Mouse (Mus musculus) neural tube, embryonic 13.5 days (tissue): ENCODE results near the gene Iqcf5. TPM values are rescaled to one million over a fixed set of nuclear protein-coding genes. Genes with fewer than 3 reads are reported as not detected.

Experiments
- ATAC-seq: fragments of 200-750 bp; cut with Nextera tagmentation; 2 replicates; pipeline ENCODE4 v1.8.0; 2017; ENCODE audit warnings: low read depth, mild to moderate bottlenecking, moderate TSS enrichment, moderate library complexity
- H3K27ac ChIP-seq: fragments of 300-500 bp; sonication (generic); replicated peaks from 2 replicates; pipeline ENCODE4 v1.5.1; 2015; ENCODE audit warnings: moderate library complexity, mild to moderate bottlenecking, inconsistent platforms
- H3K27me3 ChIP-seq: fragments of 300-500 bp; sonication (generic); 2 replicates; pipeline ENCODE4 v1.6.1; 2015; ENCODE audit warnings: mild to moderate bottlenecking, inconsistent platforms
- H3K36me3 ChIP-seq: fragments of 300-500 bp; sonication (generic); 2 replicates; pipeline ENCODE4 v1.6.1; 2015; ENCODE audit warnings: mild to moderate bottlenecking, inconsistent platforms
- H3K4me1 ChIP-seq: fragments of 300-500 bp; sonication (generic); replicated peaks from 2 replicates; pipeline ENCODE4 v1.6.1; 2015; ENCODE audit warnings: inconsistent platforms
- H3K4me2 ChIP-seq: fragments of 300-500 bp; sonication (generic); 2 replicates; pipeline ENCODE4 v1.6.1; 2015; ENCODE audit warnings: inconsistent platforms, mild to moderate bottlenecking, moderate library complexity
- H3K4me3 ChIP-seq: fragments of 300-500 bp; sonication (generic); 2 replicates; pipeline ENCODE4 v1.5.1; 2015; ENCODE audit warnings: mild to moderate bottlenecking, inconsistent platforms
- H3K9ac ChIP-seq: fragments of 300-500 bp; sonication (generic); 2 replicates; pipeline ENCODE4 v1.6.1; 2015; ENCODE audit warnings: moderate library complexity, mild to moderate bottlenecking, inconsistent platforms
- H3K9me3 ChIP-seq: fragments of 300-500 bp; sonication (generic); 2 replicates; pipeline ENCODE4 v1.6.1; 2016; ENCODE audit warnings: inconsistent platforms
- WGBS: fragments of 180-500 bp; shearing (Covaris S2); methylation state at CpG from one replicate; pipeline ENCODE4 v1.1.7; 2015; 5-methylcytosine and 5-hydroxymethylcytosine counted together
- polyA plus RNA-seq: library from polyadenylated mRNA; unstranded; fragments of >200 nt; fragmentation: Nextera tagmentation; extraction: Ambion mirVana; gene quantifications from 2 replicates; pipeline ENCODE4 v1.2.1, GENCODE M21; 2015

Gene Iqcf5
- polyA plus RNA-seq, 1 experiment from 2014 or later = not detected

DNA sequence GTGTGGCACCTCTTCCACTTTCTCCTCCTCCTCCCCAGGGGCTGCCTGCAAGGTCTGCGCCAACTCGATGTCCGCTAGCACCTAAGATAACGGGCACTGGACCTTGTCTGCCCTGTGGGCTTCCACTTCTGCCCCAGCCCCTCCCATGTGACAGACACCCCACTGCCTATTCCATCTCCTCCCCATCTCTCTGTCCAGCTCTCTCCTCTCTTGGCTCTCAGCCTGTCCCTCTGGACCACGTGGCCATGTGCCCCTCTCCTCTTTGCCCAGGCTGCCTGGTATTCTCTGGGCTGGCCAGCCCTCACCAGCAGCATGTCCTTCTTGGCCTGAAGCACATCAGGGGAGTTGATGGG lies 40.6 kb upstream of the Iqcf5 start:
- Histone ChIP-seq H3K4me3 (no peak overlapping the region), H3K4me1 (peaks cover 42% of the 10 kb centered on the region), H3K27me3 (no peaks in the 10 kb centered on the region), H3K4me2 (no peak overlapping the region), H3K9me3 (no peaks in the 10 kb centered on the region), H3K9ac (no peak overlapping the region), H3K27ac (no peak overlapping the region), H3K36me3 (no peaks in the 10 kb centered on the region)
- WGBS = 78% methylated on average over 5 of the region's 5 CpGs
- no peak for ATAC-seq

DNA sequence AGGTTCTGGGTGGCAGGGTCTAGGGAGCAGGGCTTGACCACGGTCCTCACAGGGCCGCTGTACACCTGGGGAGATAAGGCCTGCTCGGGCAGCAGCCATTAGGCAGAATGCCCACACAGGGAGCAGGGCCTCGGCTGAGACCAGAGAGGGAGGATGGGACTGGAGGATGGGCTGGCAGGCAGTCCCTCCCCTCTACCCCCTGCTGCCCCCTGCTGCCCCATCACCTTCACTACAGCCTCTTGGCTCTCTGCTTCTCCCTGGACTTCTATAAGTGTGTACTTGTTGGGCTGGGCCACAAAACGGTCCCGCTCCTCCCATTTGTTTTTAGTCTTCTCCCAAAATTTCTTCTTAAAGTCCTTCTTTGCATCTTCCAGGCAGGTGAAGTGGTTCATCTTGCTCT lies 39.9 kb upstream of the Iqcf5 start:
- Histone ChIP-seq H3K9me3 (no peaks in the 10 kb centered on the region), H3K4me3 (no peak overlapping the region), H3K36me3 (peaks cover 2% of the 10 kb centered on the region; the same call in 1 of the 2 replicates), H3K27ac (no peak overlapping the region), H3K4me2 (0 out of 2 replicates have a peak overlapping the region, but pooled peaks have one; percentile 13), H3K9ac (peak overlapping the region; percentile 49; the same call in 1 of the 2 replicates), H3K27me3 (no peaks in the 10 kb centered on the region), H3K4me1 (peaks cover 46% of the 10 kb centered on the region)
- no peak for ATAC-seq
- WGBS = 8% methylated on average over 6 of the region's 6 CpGs

- peak overlapping the region; percentile 49; the same call in 1 of the 2 replicates for H3K9ac ChIP-seq
- 65% methylated on average over 7 of the region's 7 CpGs for WGBS
- H3K4me2 ChIP-seq = no peak overlapping the region
- H3K4me1 ChIP-seq = peaks cover 46% of the 10 kb centered on the region
- ATAC-seq = no peak
- H3K27ac ChIP-seq = no peak overlapping the region
- no peak overlapping the region for H3K4me3 ChIP-seq
- no peaks in the 10 kb centered on the region for H3K9me3 ChIP-seq
- H3K36me3 ChIP-seq = peaks cover 5% of the 10 kb centered on the region; the same call in 1 of the 2 replicates
- H3K27me3 ChIP-seq = no peaks in the 10 kb centered on the region
Observed at GRCm38 (mm10) chr9:106475046-106475445, 39.3 kb upstream of the Iqcf5 start.

GRCm38 (mm10) chr9:106475663-106476001 lies 38.7 kb upstream of the Iqcf5 start, which contains the start of gene Rrp9:
Rrp9 (plus strand) TSS chr9:106475963.
- ATAC-seq = no peak
- 0 out of 2 replicates have a peak within 1 kb of the TSS, but pooled peaks have one; percentile 0 for H3K4me3 ChIP-seq
- H3K4me2 ChIP-seq = peak within 1 kb of the TSS; percentile 26
- peaks cover 8% of the 10 kb centered on the region for H3K36me3 ChIP-seq
- H3K9ac ChIP-seq = peak within 1 kb of the TSS; percentile 49
- peaks cover 46% of the 10 kb centered on the region for H3K4me1 ChIP-seq
- no peaks in the 10 kb centered on the region for H3K9me3 ChIP-seq
- H3K27me3 ChIP-seq = no peaks in the 10 kb centered on the region
- WGBS = 91% methylated on average over 10 of the region's 10 CpGs
- peak within 1 kb of the TSS; percentile 18; the same call in 1 of the 2 replicates for H3K27ac ChIP-seq

DNA sequence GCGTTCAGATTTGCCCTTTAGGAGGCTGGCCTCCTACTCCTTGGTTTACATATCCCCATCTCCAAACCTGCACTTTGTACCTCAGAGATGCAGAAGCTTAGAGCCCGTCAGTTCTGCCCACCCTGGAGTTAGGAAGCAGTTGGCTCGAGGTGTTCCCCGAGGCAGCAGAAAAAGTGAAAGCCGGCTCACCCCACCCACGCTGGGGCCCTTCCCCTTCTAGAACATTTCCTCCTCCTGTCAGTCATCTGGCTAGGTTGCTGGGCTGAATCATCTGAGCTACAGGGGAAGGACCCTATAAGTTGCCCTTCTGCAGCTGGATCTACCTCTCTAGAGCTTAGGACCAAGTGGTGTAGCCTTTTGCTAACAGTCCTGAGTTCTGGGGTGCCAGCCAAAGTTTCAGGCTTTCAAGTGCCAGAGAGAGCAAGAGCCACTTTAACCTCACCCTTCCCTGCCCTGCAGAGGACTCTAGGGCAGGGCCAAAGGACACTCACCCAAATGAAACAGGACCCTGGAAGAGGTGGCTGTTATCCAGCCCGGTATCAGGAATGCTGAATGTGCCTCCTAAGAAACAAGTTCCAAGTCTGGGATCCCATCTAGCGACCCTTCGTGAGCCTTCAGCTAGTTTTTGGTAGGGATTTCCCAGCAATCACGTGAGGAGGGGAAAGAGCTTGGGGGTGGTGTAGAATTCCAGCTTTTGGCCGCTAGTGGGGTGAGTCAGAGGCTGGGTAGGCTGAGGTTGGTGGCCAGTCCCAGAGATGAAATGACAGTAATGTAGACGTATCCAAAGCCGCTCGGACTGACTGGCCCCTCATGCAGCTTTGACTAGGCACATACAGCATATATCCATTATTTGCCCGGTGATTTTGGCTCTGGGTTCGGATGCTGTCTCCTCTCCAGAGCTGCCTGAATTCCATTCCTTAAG lies 38.1 kb upstream of the Iqcf5 start:
- peaks cover 14% of the 10 kb centered on the region for H3K36me3 ChIP-seq
- 37% methylated on average over 16 of the region's 16 CpGs for WGBS
- no peaks in the 10 kb centered on the region for H3K9me3 ChIP-seq
- no peaks in the 10 kb centered on the region for H3K27me3 ChIP-seq
- H3K4me1 ChIP-seq = peaks cover 46% of the 10 kb centered on the region
- H3K27ac ChIP-seq = peak overlapping the region; percentile 18; the same call in 1 of the 2 replicates
- H3K4me3 ChIP-seq = 0 out of 2 replicates have a peak overlapping the region, but pooled peaks have one; percentile 0
- ATAC-seq = peak; percentile 46
- peak overlapping the region; percentile 26 for H3K4me2 ChIP-seq
- peak overlapping the region; percentile 28 for H3K9ac ChIP-seq

- no peaks in the 10 kb centered on the region for H3K27me3 ChIP-seq
- peaks cover 41% of the 10 kb centered on the region for H3K4me1 ChIP-seq
- peak within 1 kb of the TSS; percentile 67 for H3K4me3 ChIP-seq
- WGBS = 0% methylated on average over 41 of the region's 41 CpGs
- peak within 1 kb of the TSS; percentile 79 for H3K9ac ChIP-seq
- ATAC-seq = peak; percentile 98
- H3K36me3 ChIP-seq = peaks cover 20% of the 10 kb centered on the region
- peak within 1 kb of the TSS; percentile 18; the same call in 1 of the 2 replicates for H3K27ac ChIP-seq
- H3K9me3 ChIP-seq = no peaks in the 10 kb centered on the region
- H3K4me2 ChIP-seq = peak within 1 kb of the TSS; percentile 99
Observed at GRCm38 (mm10) chr9:106476924-106477484, 37.4 kb upstream of the Iqcf5 start, which contains the start of gene Parp3. Parp3 (minus strand) TSS chr9:106476949.

DNA sequence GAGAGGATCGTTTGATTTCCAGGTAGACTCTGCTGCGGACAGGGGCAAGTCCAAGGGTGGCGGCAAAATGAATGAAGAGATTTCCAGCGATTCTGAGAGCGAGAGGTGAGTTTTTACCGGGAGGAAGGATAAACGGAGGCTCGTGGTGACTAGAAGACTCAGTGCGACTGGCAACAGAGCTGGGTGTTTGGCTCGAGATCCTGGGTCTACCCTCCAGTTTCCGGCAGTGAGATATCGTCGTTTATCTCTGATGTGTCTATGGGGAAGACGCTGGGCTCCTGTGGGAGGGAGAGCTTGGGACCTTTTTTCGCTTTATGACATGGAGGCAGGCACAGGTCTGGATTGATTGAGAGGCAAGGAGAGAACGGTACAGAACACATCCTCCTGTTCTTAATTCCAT lies 36.7 kb upstream of the Iqcf5 start:
- H3K4me2 ChIP-seq = peak overlapping the region; percentile 99
- peak overlapping the region; percentile 67 for H3K4me3 ChIP-seq
- peaks cover 38% of the 10 kb centered on the region for H3K4me1 ChIP-seq
- no peaks in the 10 kb centered on the region for H3K9me3 ChIP-seq
- no peaks in the 10 kb centered on the region for H3K27me3 ChIP-seq
- peaks cover 23% of the 10 kb centered on the region for H3K36me3 ChIP-seq
- WGBS = 5% methylated on average over 16 of the region's 16 CpGs
- peak overlapping the region; percentile 79 for H3K9ac ChIP-seq
- no peak for ATAC-seq
- H3K27ac ChIP-seq = no peak overlapping the region

DNA sequence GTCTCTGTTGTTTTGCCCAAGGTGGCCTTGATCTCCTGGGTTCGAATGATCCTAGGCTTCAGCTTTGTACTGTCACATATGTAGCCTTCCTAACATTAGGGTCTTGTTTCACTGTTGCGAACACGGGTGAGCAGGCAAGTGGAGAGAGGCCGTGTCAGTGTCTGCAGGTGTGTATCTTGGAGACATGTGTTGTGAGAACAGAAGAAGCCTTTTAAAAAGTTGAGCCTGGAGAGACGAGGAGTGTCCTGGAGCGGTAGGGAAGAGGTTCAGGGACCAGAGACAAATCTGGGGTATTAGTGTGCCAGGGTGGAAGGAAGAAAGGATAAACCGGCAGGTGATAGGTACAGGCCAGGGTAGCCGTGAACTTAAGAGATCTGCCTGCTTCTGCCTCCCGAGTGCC lies 36.3 kb upstream of the Iqcf5 start:
- Histone ChIP-seq H3K4me1 (peaks cover 38% of the 10 kb centered on the region), H3K9me3 (no peaks in the 10 kb centered on the region), H3K4me2 (peak overlapping the region; percentile 99), H3K9ac (peak overlapping the region; percentile 79), H3K4me3 (peak overlapping the region; percentile 67), H3K36me3 (peaks cover 27% of the 10 kb centered on the region), H3K27ac (no peak overlapping the region), H3K27me3 (no peaks in the 10 kb centered on the region)
- ATAC-seq = no peak
- 84% methylated on average over 9 of the region's 9 CpGs for WGBS

DNA sequence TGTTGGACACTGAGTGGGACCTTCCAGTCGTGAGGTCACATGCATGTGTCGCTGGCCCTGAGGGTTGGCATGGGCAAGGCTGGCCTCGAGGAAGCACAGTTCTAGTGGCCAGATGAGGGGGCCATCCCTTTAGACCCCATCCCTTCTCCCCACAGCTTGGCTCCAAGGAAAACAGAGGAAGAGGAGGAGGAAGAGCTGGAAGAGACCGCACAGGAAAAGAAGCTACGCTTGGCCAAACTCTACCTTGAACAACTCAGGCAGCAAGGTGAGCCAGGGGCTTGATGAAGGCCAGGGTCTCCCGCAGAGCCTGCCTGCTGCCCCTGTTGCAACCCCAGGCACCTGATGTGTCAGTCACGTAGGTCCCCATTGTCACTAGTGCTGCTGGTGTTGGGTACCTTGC lies 33.8 kb upstream of the Iqcf5 start:
- H3K27me3 ChIP-seq = no peaks in the 10 kb centered on the region
- WGBS = 95% methylated on average over 7 of the region's 7 CpGs
- ATAC-seq = no peak

DNA sequence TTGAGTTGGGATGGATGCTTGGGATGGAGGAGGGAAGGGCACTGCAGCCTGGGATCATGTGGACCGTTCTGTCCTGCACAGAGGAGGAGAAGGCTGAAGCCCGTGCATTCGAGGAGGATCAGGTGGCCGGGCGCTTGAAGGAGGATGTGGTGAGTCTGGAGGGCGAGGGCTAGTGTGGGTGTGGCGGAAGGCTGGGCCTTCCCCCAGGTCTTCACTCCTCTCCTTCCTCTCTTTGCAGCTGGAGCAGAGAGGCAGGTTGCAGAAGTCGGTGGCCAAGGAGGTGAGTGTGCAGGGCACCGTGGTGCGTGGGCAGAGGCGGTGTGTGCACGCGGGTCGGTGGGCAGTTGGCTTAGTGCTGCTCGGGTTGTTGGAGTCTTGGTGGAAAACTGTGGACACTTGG lies 33.3 kb upstream of the Iqcf5 start:
- H3K9ac ChIP-seq = no peak overlapping the region
- H3K4me1 ChIP-seq = peaks cover 25% of the 10 kb centered on the region
- no peaks in the 10 kb centered on the region for H3K27me3 ChIP-seq
- no peak overlapping the region for H3K27ac ChIP-seq
- peaks cover 57% of the 10 kb centered on the region for H3K36me3 ChIP-seq
- H3K4me2 ChIP-seq = no peak overlapping the region
- H3K9me3 ChIP-seq = no peaks in the 10 kb centered on the region
- ATAC-seq = no peak
- no peak overlapping the region for H3K4me3 ChIP-seq
- whole genome bisulfite sequencing = 97% methylated on average over 15 of the region's 15 CpGs

More for the DNA sequence above, 33.8 kb upstream of the Iqcf5 start:
- no peak overlapping the region for H3K4me2 ChIP-seq
- H3K4me1 ChIP-seq = peaks cover 28% of the 10 kb centered on the region
- H3K4me3 ChIP-seq = no peak overlapping the region
- H3K36me3 ChIP-seq = peaks cover 52% of the 10 kb centered on the region
- H3K9ac ChIP-seq = no peak overlapping the region
- no peaks in the 10 kb centered on the region for H3K9me3 ChIP-seq
- H3K27ac ChIP-seq = no peak overlapping the region

GRCm38 (mm10) chr9:106481676-106482075 lies 32.7 kb upstream of the Iqcf5 start:
- no peak overlapping the region for H3K4me2 ChIP-seq
- H3K36me3 ChIP-seq = peaks cover 62% of the 10 kb centered on the region
- WGBS = 93% methylated on average over 13 of the region's 13 CpGs
- H3K9me3 ChIP-seq = no peaks in the 10 kb centered on the region
- no peak overlapping the region for H3K27ac ChIP-seq
- no peak for ATAC-seq
- no peaks in the 10 kb centered on the region for H3K27me3 ChIP-seq
- H3K4me1 ChIP-seq = peaks cover 19% of the 10 kb centered on the region
- no peak overlapping the region for H3K9ac ChIP-seq
- H3K4me3 ChIP-seq = no peak overlapping the region

DNA sequence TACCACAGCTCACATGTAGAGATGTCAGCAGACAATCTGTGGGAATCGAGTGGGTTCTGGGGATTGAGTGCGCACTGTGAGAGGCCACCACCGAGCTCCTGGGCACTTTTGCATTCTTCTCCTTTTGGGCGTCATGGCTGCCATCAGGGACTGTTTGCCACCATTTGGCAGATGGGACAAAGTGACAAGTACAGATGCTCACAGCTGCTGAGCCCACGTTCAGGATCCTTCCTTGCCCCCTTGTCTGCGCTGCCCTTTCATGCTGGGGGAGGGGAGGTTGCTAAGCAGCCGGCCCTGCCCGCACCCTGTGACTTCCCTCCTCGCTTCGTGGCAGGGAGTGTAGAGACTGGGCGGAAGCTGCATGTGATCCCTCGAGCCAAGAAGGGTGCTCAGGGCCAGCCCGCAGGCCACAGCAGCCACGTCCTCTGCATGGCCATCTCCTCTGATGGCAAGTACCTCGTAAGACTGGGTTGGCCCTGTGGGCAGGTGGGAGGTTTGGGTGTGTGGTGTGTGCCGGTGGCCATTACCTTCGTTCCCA lies 31.7 kb upstream of the Iqcf5 start:
- Histone ChIP-seq H3K4me2 (no peak overlapping the region), H3K9me3 (no peaks in the 10 kb centered on the region), H3K4me1 (peaks cover 15% of the 10 kb centered on the region), H3K27ac (no peak overlapping the region), H3K36me3 (peaks cover 62% of the 10 kb centered on the region), H3K9ac (no peak overlapping the region), H3K27me3 (no peaks in the 10 kb centered on the region), H3K4me3 (no peak overlapping the region)
- no peak for ATAC-seq
- WGBS = 87% methylated on average over 17 of the region's 17 CpGs
